Mouse (Mus musculus): ENCODE results near the gene Ryr3. TPM values are rescaled to one million over a fixed set of nuclear protein-coding genes. Genes with fewer than 3 reads are reported as not detected.

The Ryr3 gene
- 2.2 and 2.4 TPM in 2 replicates for polyA plus RNA-seq (2015; fragmentation: Nextera tagmentation; extraction: Ambion mirVana)

- peak; percentile 96 for ATAC-seq (ENCODE audit: borderline replicate concordance, extremely low read depth, low FRiP score, low TSS enrichment)
- WGBS: under 1% methylated on average over 46 of the region's 72 CpGs
- peaks cover 48% of the 10 kb centered on the region for H3K27me3 ChIP-seq
Observed at GRCm38 (mm10) chr2:113216746-113217461, at the start of gene Ryr3. Ryr3 (minus strand) TSS chr2:113217096.

GRCm38 (mm10) chr2:113238871-113239270, 22.0 kb upstream of the Ryr3 start:
- no peak overlapping the region for H3K9ac ChIP-seq
- WGBS: 42% methylated on average over 5 of the region's 5 CpGs

More at GRCm38 (mm10) chr2:113216746-113217461, at the start of gene Ryr3:
- Histone ChIP-seq H3K27ac (no peak within 1 kb of the TSS), H3K4me1 (no peaks in the 10 kb centered on the region), H3K4me2 (peak within 1 kb of the TSS; percentile 89), H3K4me3 (peak within 1 kb of the TSS; percentile 47), H3K9me3 (no peaks in the 10 kb centered on the region), H3K36me3 (no peaks in the 10 kb centered on the region), H3K9ac (peak within 1 kb of the TSS; percentile 31; the same call in 1 of the 2 replicates)

GRCm38 (mm10) chr2:113236993-113237392, 20.1 kb upstream of the Ryr3 start:
- ATAC-seq (ENCODE audit: borderline replicate concordance, extremely low read depth, low FRiP score, low TSS enrichment): no peak
- WGBS: 58% methylated on average over 1 of the region's 1 CpGs
- no peaks in the 10 kb centered on the region for H3K27me3 ChIP-seq
- no peaks in the 10 kb centered on the region for H3K9me3 ChIP-seq
- H3K27ac ChIP-seq: no peak overlapping the region
- H3K4me3 ChIP-seq: no peak overlapping the region
- no peak overlapping the region for H3K4me2 ChIP-seq
- no peaks in the 10 kb centered on the region for H3K4me1 ChIP-seq
- no peak overlapping the region for H3K9ac ChIP-seq
- H3K36me3 ChIP-seq: no peaks in the 10 kb centered on the region

More at GRCm38 (mm10) chr2:113238871-113239270, 22.0 kb upstream of the Ryr3 start:
- H3K4me2 ChIP-seq: no peak overlapping the region
- H3K36me3 ChIP-seq: no peaks in the 10 kb centered on the region
- no peak for ATAC-seq (ENCODE audit: borderline replicate concordance, extremely low read depth, low FRiP score, low TSS enrichment)
- H3K9me3 ChIP-seq: no peaks in the 10 kb centered on the region
- H3K27ac ChIP-seq: no peak overlapping the region
- H3K4me3 ChIP-seq: no peak overlapping the region
- no peaks in the 10 kb centered on the region for H3K27me3 ChIP-seq
- no peaks in the 10 kb centered on the region for H3K4me1 ChIP-seq

GRCm38 (mm10) chr2:113234559-113234958, 17.7 kb upstream of the Ryr3 start:
- 19% methylated on average over 3 of the region's 3 CpGs for WGBS

GRCm38 (mm10) chr2:113233356-113233755, 16.5 kb upstream of the Ryr3 start:
- Histone ChIP-seq H3K9me3 (no peaks in the 10 kb centered on the region), H3K4me1 (no peaks in the 10 kb centered on the region), H3K27ac (no peak overlapping the region), H3K9ac (no peak overlapping the region), H3K27me3 (no peaks in the 10 kb centered on the region), H3K4me2 (no peak overlapping the region), H3K36me3 (no peaks in the 10 kb centered on the region), H3K4me3 (no peak overlapping the region)
- no peak for ATAC-seq (ENCODE audit: borderline replicate concordance, extremely low read depth, low FRiP score, low TSS enrichment)
- 44% methylated on average over 3 of the region's 3 CpGs for WGBS

More at GRCm38 (mm10) chr2:113234559-113234958, 17.7 kb upstream of the Ryr3 start:
- ATAC-seq (ENCODE audit: borderline replicate concordance, extremely low read depth, low FRiP score, low TSS enrichment): no peak
- no peaks in the 10 kb centered on the region for H3K9me3 ChIP-seq
- H3K4me2 ChIP-seq: no peak overlapping the region
- no peak overlapping the region for H3K4me3 ChIP-seq
- no peak overlapping the region for H3K9ac ChIP-seq
- no peaks in the 10 kb centered on the region for H3K4me1 ChIP-seq
- H3K27ac ChIP-seq: no peak overlapping the region
- H3K27me3 ChIP-seq: no peaks in the 10 kb centered on the region
- no peaks in the 10 kb centered on the region for H3K36me3 ChIP-seq

GRCm38 (mm10) chr2:113216105-113216745, 671 bp downstream of the Ryr3 start:
- H3K9ac ChIP-seq: peak overlapping the region; percentile 23; the same call in 1 of the 2 replicates
- H3K4me1 ChIP-seq: no peaks in the 10 kb centered on the region
- H3K36me3 ChIP-seq: no peaks in the 10 kb centered on the region
- H3K4me3 ChIP-seq: peak overlapping the region; percentile 47
- H3K9me3 ChIP-seq: no peaks in the 10 kb centered on the region
- no peak overlapping the region for H3K27ac ChIP-seq
- peaks cover 48% of the 10 kb centered on the region for H3K27me3 ChIP-seq
- no peak for ATAC-seq (ENCODE audit: borderline replicate concordance, extremely low read depth, low FRiP score, low TSS enrichment)
- WGBS: 3% methylated on average over 23 of the region's 23 CpGs
- peak overlapping the region; percentile 89 for H3K4me2 ChIP-seq

GRCm38 (mm10) chr2:113210023-113210422, 6.9 kb downstream of the Ryr3 start:
- Histone ChIP-seq H3K4me3 (no peak overlapping the region), H3K4me1 (no peaks in the 10 kb centered on the region), H3K9me3 (no peaks in the 10 kb centered on the region), H3K4me2 (no peak overlapping the region), H3K27me3 (peaks cover 16% of the 10 kb centered on the region; the same call in 1 of the 2 replicates), H3K36me3 (no peaks in the 10 kb centered on the region), H3K27ac (no peak overlapping the region), H3K9ac (no peak overlapping the region)
- no peak for ATAC-seq (ENCODE audit: borderline replicate concordance, extremely low read depth, low FRiP score, low TSS enrichment)
- WGBS: 89% methylated on average over 3 of the region's 3 CpGs

GRCm38 (mm10) chr2:113209263-113209662, 7.6 kb downstream of the Ryr3 start:
- Histone ChIP-seq H3K4me1 (no peaks in the 10 kb centered on the region), H3K36me3 (no peaks in the 10 kb centered on the region), H3K9ac (no peak overlapping the region), H3K27ac (no peak overlapping the region), H3K27me3 (peaks cover 10% of the 10 kb centered on the region; the same call in 1 of the 2 replicates), H3K4me3 (no peak overlapping the region), H3K4me2 (no peak overlapping the region), H3K9me3 (no peaks in the 10 kb centered on the region)
- 75% methylated on average over 9 of the region's 9 CpGs for WGBS
- ATAC-seq (ENCODE audit: borderline replicate concordance, extremely low read depth, low FRiP score, low TSS enrichment): peak; percentile 52; the same call in 1 of the 2 replicates

GRCm38 (mm10) chr2:113202857-113203256, 14.0 kb downstream of the Ryr3 start:
- 69% methylated on average over 6 of the region's 6 CpGs for WGBS
- H3K4me2 ChIP-seq: no peak overlapping the region
- no peaks in the 10 kb centered on the region for H3K27me3 ChIP-seq
- no peaks in the 10 kb centered on the region for H3K9me3 ChIP-seq
- no peaks in the 10 kb centered on the region for H3K4me1 ChIP-seq
- no peaks in the 10 kb centered on the region for H3K36me3 ChIP-seq
- no peak overlapping the region for H3K4me3 ChIP-seq
- no peak for ATAC-seq (ENCODE audit: borderline replicate concordance, extremely low read depth, low FRiP score, low TSS enrichment)
- H3K9ac ChIP-seq: no peak overlapping the region
- H3K27ac ChIP-seq: no peak overlapping the region

GRCm38 (mm10) chr2:113199030-113199679, 17.7 kb downstream of the Ryr3 start:
- H3K27ac ChIP-seq: no peak overlapping the region
- no peak overlapping the region for H3K4me2 ChIP-seq
- peak; percentile 39 for ATAC-seq (ENCODE audit: borderline replicate concordance, extremely low read depth, low FRiP score, low TSS enrichment)
- H3K9ac ChIP-seq: no peak overlapping the region
- H3K27me3 ChIP-seq: no peaks in the 10 kb centered on the region
- H3K9me3 ChIP-seq: no peaks in the 10 kb centered on the region
- 76% methylated on average over 2 of the region's 2 CpGs for WGBS
- H3K4me3 ChIP-seq: no peak overlapping the region
- H3K4me1 ChIP-seq: no peaks in the 10 kb centered on the region
- no peaks in the 10 kb centered on the region for H3K36me3 ChIP-seq

GRCm38 (mm10) chr2:113187158-113187557, 29.7 kb downstream of the Ryr3 start:
- H3K4me2 ChIP-seq: no peak overlapping the region
- ATAC-seq (ENCODE audit: borderline replicate concordance, extremely low read depth, low FRiP score, low TSS enrichment): no peak
- WGBS: 65% methylated on average over 6 of the region's 6 CpGs

GRCm38 (mm10) chr2:113181701-113182100, 35.2 kb downstream of the Ryr3 start:
- Histone ChIP-seq H3K36me3 (no peaks in the 10 kb centered on the region), H3K27me3 (no peaks in the 10 kb centered on the region), H3K9ac (no peak overlapping the region), H3K9me3 (no peaks in the 10 kb centered on the region), H3K4me2 (no peak overlapping the region), H3K4me3 (no peak overlapping the region), H3K27ac (no peak overlapping the region), H3K4me1 (peaks cover 7% of the 10 kb centered on the region)
- no peak for ATAC-seq (ENCODE audit: borderline replicate concordance, extremely low read depth, low FRiP score, low TSS enrichment)
- 33% methylated on average over 5 of the region's 5 CpGs for WGBS

More at GRCm38 (mm10) chr2:113187158-113187557, 29.7 kb downstream of the Ryr3 start:
- no peaks in the 10 kb centered on the region for H3K36me3 ChIP-seq
- H3K27ac ChIP-seq: no peak overlapping the region
- no peaks in the 10 kb centered on the region for H3K27me3 ChIP-seq
- no peaks in the 10 kb centered on the region for H3K9me3 ChIP-seq
- H3K9ac ChIP-seq: no peak overlapping the region
- H3K4me1 ChIP-seq: no peaks in the 10 kb centered on the region
- no peak overlapping the region for H3K4me3 ChIP-seq

All from lung, embryonic 15.5 days (tissue).